ENCODE assay signal across 11 mouse cellular contexts in the genomic region with DNA sequence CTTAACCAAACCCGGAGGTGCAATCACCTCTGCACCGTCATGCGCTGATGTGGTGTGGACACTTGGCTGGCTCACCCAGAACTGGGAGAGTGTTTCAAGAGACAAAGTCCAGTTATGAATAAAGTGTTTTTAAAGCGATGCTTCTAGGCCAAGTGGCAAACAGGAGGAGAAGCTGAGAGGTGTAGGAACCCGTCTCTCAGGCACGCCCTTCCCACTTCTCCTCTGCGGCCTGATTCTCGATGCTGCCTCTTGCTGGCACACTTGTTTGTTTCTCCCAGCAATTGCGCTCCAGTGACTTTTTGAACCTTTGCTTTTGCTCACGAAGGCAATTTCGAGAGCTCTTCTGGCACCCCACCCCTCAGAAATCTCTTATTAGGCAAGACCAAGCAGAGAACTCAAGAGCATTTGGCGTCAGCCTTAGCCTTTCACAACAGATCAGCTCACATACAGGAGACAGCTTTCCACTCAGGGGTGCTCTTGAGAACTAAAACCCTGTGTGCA.
DNase-seq lines count a peak whose midpoint lies in the region; ATAC-seq and TF ChIP-seq lines count a peak whose summit lies in the region.
"Had no signal": no experiment of that assay in that cellular context is flagged by ENCODE, and none has a peak within 500 bp of the region (broad histone marks: within the 10 kb centered on the region; RNA-seq: fewer than 3 reads in every experiment).

No protein-coding gene starts in this region.

- no peaks in the 10 kb centered on the region for H3K36me3 ChIP-seq in kidney, adult 2 months (ENCODE audit: control insufficient read depth, insufficient read depth, low read length)
- H3K36me3 ChIP-seq in kidney, embryonic 15.5 days = no peaks in the 10 kb centered on the region
- H3K36me3 ChIP-seq in intestine, embryonic 15.5 days = no peaks in the 10 kb centered on the region

- no peak overlapping the region for H3K4me2 ChIP-seq in kidney, embryonic 15.5 days
- no peak overlapping the region for H3K4me2 ChIP-seq in intestine, embryonic 15.5 days (replicated peaks)

- TF ChIP-seq POLR2A in kidney, adult 2 months (IDR thresholded peaks at IDR 0.05; ENCODE audit: low read depth, low read length) = no peak

- no peaks in the 10 kb centered on the region for H3K9me3 ChIP-seq in kidney, embryonic 15.5 days (replicated peaks)
- no peaks in the 10 kb centered on the region for H3K9me3 ChIP-seq in intestine, embryonic 15.5 days
- H3K9me3 ChIP-seq: megakaryocyte, embryonic 14.5 days had no signal

- ATAC-seq in kidney, embryonic 15.5 days (replicated peaks; ENCODE audit: low FRiP score) = no peak
- ATAC-seq in intestine, embryonic 15.5 days = no peak
- ATAC-seq in CD4-positive, CD25-positive, alpha-beta regulatory T cell, adult 4 months = no peak

- peaks cover 11% of the 10 kb centered on the region for H3K4me1 ChIP-seq in kidney, adult 2 months (ENCODE audit: control insufficient read depth, insufficient read depth, low read length)
- H3K4me1 ChIP-seq in kidney, embryonic 15.5 days = no peaks in the 10 kb centered on the region
- H3K4me1 ChIP-seq in intestine, embryonic 15.5 days (replicated peaks) = no peaks in the 10 kb centered on the region

- peak; percentile 90 for DNase-seq in kidney, adult 2 months
- peak; percentile 97 for DNase-seq in fat pad, adult 2 months (ENCODE audit: extremely low read depth, low read depth, low spot score)
- DNase-seq in kidney, postnatal 10 days = peak; percentile 33
- DNase-seq in lung, postnatal 25 days (ENCODE audit: low spot score) = peak; percentile 93
- DNase-seq in frontal cortex, postnatal 25 days (ENCODE audit: low spot score in 2 of 2) = no peak
- DNase-seq: cerebellum, postnatal 36 days; thymus, postnatal 4 days had no signal

- H3K27ac ChIP-seq in kidney, adult 2 months (ENCODE audit: insufficient read depth, low read depth, low read length) = peak overlapping the region; percentile 67; the same call in 1 of the 2 replicates
- H3K27ac ChIP-seq in kidney, embryonic 15.5 days = no peak overlapping the region
- no peak overlapping the region for H3K27ac ChIP-seq in intestine, embryonic 15.5 days

- H3K9ac ChIP-seq in kidney, embryonic 15.5 days = no peak overlapping the region
- H3K9ac ChIP-seq in intestine, embryonic 15.5 days = no peak overlapping the region

- 51% methylated on average over 12 of the region's 12 CpGs for WGBS in kidney, adult 2 months
- 79% methylated on average over 12 of the region's 12 CpGs for WGBS in kidney, embryonic 15.5 days
- 82% methylated on average over 12 of the region's 12 CpGs for WGBS in intestine, embryonic 15.5 days

- no peak overlapping the region for H3K4me3 ChIP-seq in kidney, adult 2 months (ENCODE audit: insufficient read depth, low read depth, low read length)
- no peak overlapping the region for H3K4me3 ChIP-seq in kidney, embryonic 15.5 days (replicated peaks)
- H3K4me3 ChIP-seq in intestine, embryonic 15.5 days (replicated peaks) = no peak overlapping the region
- H3K4me3 ChIP-seq: megakaryocyte, embryonic 14.5 days had no signal

- no peaks in the 10 kb centered on the region for H3K27me3 ChIP-seq in kidney, adult 2 months (replicated peaks; ENCODE audit: control insufficient read depth, insufficient read depth, low read length)
- no peaks in the 10 kb centered on the region for H3K27me3 ChIP-seq in kidney, embryonic 15.5 days
- H3K27me3 ChIP-seq in intestine, embryonic 15.5 days (replicated peaks) = no peaks in the 10 kb centered on the region
- H3K27me3 ChIP-seq: megakaryocyte, embryonic 14.5 days had no signal

- no peak for TF ChIP-seq CTCF in kidney, adult 2 months (conservative IDR thresholded peaks at IDR 0.05; ENCODE audit: insufficient read depth, insufficient read length, low read depth, low read length)

Comparison
In these comparisons a context has a peak if more than half of its experiments do, and no peak if none do; other contexts are left out.
1. DNase-seq: peak in kidney, adult 2 months (single experiment), fat pad, adult 2 months (single experiment), kidney, postnatal 10 days (single experiment) and lung, postnatal 25 days (single experiment); none in frontal cortex, postnatal 25 days (0 of 2).